Mouse (Mus musculus) small intestine, adult 2 months (tissue): ENCODE results near the gene Dspp. TPM values are rescaled to one million over a fixed set of nuclear protein-coding genes. Genes with fewer than 3 reads are reported as not detected.

ENCODE experiments used
- H3K27ac ChIP-seq: fragments of 200-500 bp; 2 replicates; pipeline ENCODE4 v1.5.1; 2012; ENCODE audit warnings: low read depth, low read length, control low read depth, inconsistent platforms; ENCODE audit not compliant: insufficient read depth
- H3K27me3 ChIP-seq: fragments of 200-500 bp; 2 replicates; pipeline ENCODE4 v1.6.1; 2012; ENCODE audit warnings: mild to moderate bottlenecking, moderate library complexity, low read length, inconsistent platforms; ENCODE audit not compliant: control insufficient read depth, insufficient read depth
- H3K36me3 ChIP-seq: fragments of 200-500 bp; 2 replicates; pipeline ENCODE4 v1.6.1; 2012; ENCODE audit warnings: mild to moderate bottlenecking, low read length, control low read depth, inconsistent platforms; ENCODE audit not compliant: control insufficient read depth, insufficient read depth
- H3K4me1 ChIP-seq: fragments of 200-500 bp; 2 replicates; pipeline ENCODE4 v1.6.1; 2012; ENCODE audit warnings: low read length, inconsistent platforms, mixed read lengths; ENCODE audit not compliant: control insufficient read depth, insufficient read depth, insufficient read length
- H3K4me3 ChIP-seq: fragments of 200-500 bp; 2 replicates; pipeline ENCODE4 v1.5.1; 2012; ENCODE audit warnings: low read depth, mild to moderate bottlenecking, control low read depth, inconsistent platforms, low read length, moderate library complexity
- CTCF ChIP-seq: fragments of 200-500 bp; IDR thresholded peaks from 2 replicates; pipeline ENCODE4 v1.5.1; 2012; ENCODE audit warnings: low read depth, mild to moderate bottlenecking, control low read depth, inconsistent platforms, low read length, moderate library complexity, mixed read lengths; ENCODE audit not compliant: insufficient replicate concordance, insufficient read length; ENCODE audit errors: extremely low read depth
- POLR2A ChIP-seq: fragments of 200-500 bp; IDR thresholded peaks from 2 replicates; pipeline ENCODE4 v1.6.1; 2012; ENCODE audit warnings: low read depth, mild to moderate bottlenecking, control low read depth, inconsistent platforms, low read length, moderate library complexity
- WGBS: fragments of 180-500 bp; shearing (Covaris S2); methylation state at CpG from one replicate; pipeline ENCODE4 v1.1.7; 2018; 5-methylcytosine and 5-hydroxymethylcytosine counted together
- polyA plus RNA-seq: library from polyadenylated mRNA; depleted of rRNA; stranded (reverse); fragments of >200 nt; gene quantifications from 2 replicates; pipeline ENCODE4 v1.2.3, GENCODE M21; 2012

Gene Dspp
- polyA plus RNA-seq, 1 experiment, result not detected

- TF ChIP-seq POLR2A, result no peak
- Histone ChIP-seq H3K27me3 (no peaks in the 10 kb centered on the region), H3K4me1 (no peaks in the 10 kb centered on the region), H3K4me3 (no peak overlapping the region), H3K27ac (no peak overlapping the region), H3K36me3 (no peaks in the 10 kb centered on the region)
- 98% methylated on average over 1 of the region's 1 CpGs for WGBS
These were observed 24.6 kb downstream of the Dspp start for GRCm38 (mm10) chr5:104195086-104195485.

- WGBS, result 78% methylated on average over 12 of the region's 12 CpGs
- no peaks in the 10 kb centered on the region for H3K36me3 ChIP-seq
- TF ChIP-seq POLR2A (no peak), CTCF (no peak)
- no peak overlapping the region for H3K27ac ChIP-seq
- no peak overlapping the region for H3K4me3 ChIP-seq
- no peaks in the 10 kb centered on the region for H3K4me1 ChIP-seq
- no peaks in the 10 kb centered on the region for H3K27me3 ChIP-seq
These were observed 30.8 kb downstream of the Dspp start for GRCm38 (mm10) chr5:104201153-104201950.

DNA sequence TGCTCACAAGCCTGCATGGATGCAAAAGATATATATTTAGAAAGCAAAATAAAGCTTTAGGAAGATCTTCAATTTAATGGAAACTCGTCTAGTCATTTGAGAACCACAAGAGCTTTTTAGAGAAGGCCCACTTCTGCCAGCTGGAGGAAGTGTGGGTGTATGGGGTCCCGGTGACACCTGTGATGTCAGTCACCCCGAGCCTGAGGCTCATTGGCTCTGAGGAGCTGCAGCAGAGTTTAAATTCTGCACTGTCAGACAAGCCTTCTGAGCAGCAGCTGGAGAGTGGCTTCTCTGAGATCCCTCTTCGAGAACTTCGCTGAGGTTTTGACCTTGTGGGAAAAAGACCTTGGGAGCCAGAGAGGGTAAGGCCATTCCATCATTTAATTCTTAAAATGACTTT lies 31.8 kb downstream of the Dspp start, which contains the start of gene Dmp1:
TSS of gene Dmp1 (plus strand) at position 263 of the 400 bp plus-strand sequence.
- WGBS, result 54% methylated on average over 5 of the region's 5 CpGs
- Histone ChIP-seq H3K27me3 (no peaks in the 10 kb centered on the region), H3K36me3 (no peaks in the 10 kb centered on the region), H3K4me1 (no peaks in the 10 kb centered on the region), H3K4me3 (no peak within 1 kb of the TSS), H3K27ac (no peak within 1 kb of the TSS)
- TF ChIP-seq CTCF, result no peak
- no peak for TF ChIP-seq POLR2A

DNA sequence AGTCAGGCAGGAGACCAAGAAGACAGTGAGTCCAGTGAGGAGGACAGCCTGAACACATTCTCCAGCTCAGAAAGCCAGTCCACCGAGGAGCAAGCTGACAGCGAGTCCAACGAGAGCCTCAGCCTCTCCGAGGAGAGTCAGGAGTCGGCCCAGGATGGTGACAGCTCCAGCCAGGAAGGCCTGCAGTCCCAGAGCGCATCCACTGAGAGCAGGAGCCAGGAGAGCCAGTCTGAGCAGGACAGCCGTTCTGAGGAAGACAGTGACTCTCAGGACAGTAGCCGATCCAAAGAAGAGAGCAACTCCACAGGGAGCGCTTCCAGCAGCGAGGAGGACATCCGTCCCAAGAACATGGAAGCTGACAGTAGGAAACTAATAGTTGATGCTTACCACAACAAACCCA lies 42.0 kb downstream of the Dspp start:
- Histone ChIP-seq H3K27ac (no peak overlapping the region), H3K27me3 (no peaks in the 10 kb centered on the region), H3K36me3 (no peaks in the 10 kb centered on the region), H3K4me1 (no peaks in the 10 kb centered on the region), H3K4me3 (no peak overlapping the region)
- 79% methylated on average over 11 of the region's 11 CpGs for WGBS
- TF ChIP-seq POLR2A, result no peak
- TF ChIP-seq CTCF, result no peak

DNA sequence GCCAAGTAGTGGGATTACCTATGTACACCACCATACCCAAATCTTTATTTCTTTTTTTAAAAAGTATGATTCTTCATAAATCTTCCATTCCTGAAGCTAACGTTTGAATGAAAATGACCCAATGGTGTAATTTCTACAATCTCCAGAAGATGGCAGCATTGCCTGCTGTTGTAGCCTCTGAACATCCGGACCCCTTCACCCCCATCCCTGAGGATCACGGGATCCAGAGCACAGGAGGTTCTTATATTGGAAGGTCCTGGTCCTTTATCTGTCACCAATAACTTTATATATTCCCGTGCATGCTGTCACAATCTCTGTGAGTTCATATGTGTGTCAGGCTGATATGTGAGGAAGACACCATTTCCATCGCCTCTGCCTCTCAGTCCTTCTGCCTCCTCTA lies 48.4 kb downstream of the Dspp start:
- TF ChIP-seq POLR2A, result no peak
- TF ChIP-seq CTCF, result peak; percentile 85; the same call in 1 of the 2 replicates
- 25% methylated on average over 5 of the region's 5 CpGs for WGBS
- no peaks in the 10 kb centered on the region for H3K36me3 ChIP-seq
- H3K27me3 ChIP-seq, result no peaks in the 10 kb centered on the region; the same call in 1 of the 2 replicates
- no peak overlapping the region for H3K4me3 ChIP-seq
- H3K27ac ChIP-seq, result no peak overlapping the region
- no peaks in the 10 kb centered on the region for H3K4me1 ChIP-seq

- H3K27me3 ChIP-seq, result peaks cover 7% of the 10 kb centered on the region
- no peak for TF ChIP-seq CTCF
- 28% methylated on average over 3 of the region's 3 CpGs for WGBS
- H3K4me3 ChIP-seq, result no peak overlapping the region
- no peak overlapping the region for H3K27ac ChIP-seq
- H3K36me3 ChIP-seq, result no peaks in the 10 kb centered on the region
- no peaks in the 10 kb centered on the region for H3K4me1 ChIP-seq
These were observed 53.8 kb downstream of the Dspp start for GRCm38 (mm10) chr5:104224299-104224698.

- Histone ChIP-seq H3K27me3 (peaks cover 7% of the 10 kb centered on the region), H3K36me3 (no peaks in the 10 kb centered on the region)
- TF ChIP-seq POLR2A, result no peak
- TF ChIP-seq CTCF, result no peak
These were observed 54.2 kb downstream of the Dspp start for GRCm38 (mm10) chr5:104224750-104225149.

More at GRCm38 (mm10) chr5:104224750-104225149, 54.2 kb downstream of the Dspp start:
- Histone ChIP-seq H3K4me1 (no peaks in the 10 kb centered on the region), H3K27ac (no peak overlapping the region), H3K4me3 (no peak overlapping the region)
